Mouse (Mus musculus) heart, adult 2 months (tissue): ENCODE measurements at regions not wholly inside any gene's neighbourhood (a gene's known extent, or its start where the extent isn't known, plus 50 kb on each side); places are given as distances from the start of the nearest gene placed in this dataset.
A peak's percentile ranks its signal among the peaks of the same experiment; 100 is the strongest.

ENCODE experiments used
- DNase-seq, 2 experiments: peaks; one replicate each; pipeline ENCODE4 v3.0.0; 2021
- H3K27ac ChIP-seq: fragments of 200-600 bp; 2 replicates; pipeline ENCODE4 v1.8.1; 2022
- H3K27me3 ChIP-seq: fragments of 200-500 bp; 2 replicates; pipeline ENCODE4 v1.6.1; 2012; ENCODE audit warnings: mild to moderate bottlenecking, low read length, inconsistent platforms, mixed read lengths; ENCODE audit not compliant: control insufficient read depth, insufficient read depth
- H3K36me3 ChIP-seq: fragments of 200-500 bp; 2 replicates; pipeline ENCODE4 v1.6.1; 2012; ENCODE audit warnings: low read length, inconsistent platforms; ENCODE audit not compliant: control insufficient read depth, insufficient read depth
- H3K4me1 ChIP-seq: fragments of 200-500 bp; 2 replicates; pipeline ENCODE4 v1.6.1; 2011; ENCODE audit warnings: low read length; ENCODE audit not compliant: control insufficient read depth, insufficient read depth
- H3K4me3 ChIP-seq: fragments of 200-600 bp; 2 replicates; pipeline ENCODE4 v1.8.1; 2022
- H3K79me2 ChIP-seq: fragments of 200-500 bp; replicated peaks from 2 replicates; pipeline ENCODE4 v1.6.1; 2012; ENCODE audit warnings: mild to moderate bottlenecking, inconsistent platforms, low read length, moderate library complexity, mixed read lengths; ENCODE audit not compliant: control insufficient read depth, insufficient read depth
- H3K9ac ChIP-seq: fragments of 200-500 bp; 2 replicates; pipeline ENCODE4 v1.6.1; 2012; ENCODE audit warnings: low read depth, mild to moderate bottlenecking, control low read depth, inconsistent platforms, low read length, mixed read lengths
- CTCF ChIP-seq: fragments of 200-600 bp; IDR thresholded peaks from 2 replicates; pipeline ENCODE4 v1.8.1; 2022; ENCODE audit warnings: antibody characterized with exemption, mild to moderate bottlenecking, moderate library complexity
- EP300 ChIP-seq: fragments of 200-500 bp; IDR thresholded peaks from 2 replicates; pipeline ENCODE4 v1.6.1; 2011; ENCODE audit warnings: low read depth, low read length, control low read depth; ENCODE audit not compliant: insufficient read depth
- POLR2A ChIP-seq: fragments of 200-500 bp; IDR thresholded peaks from 2 replicates; pipeline ENCODE4 v1.6.1; 2011; ENCODE audit warnings: mild to moderate bottlenecking, low read depth, low read length, control low read depth; ENCODE audit not compliant: insufficient read depth
- WGBS: fragments of 180-500 bp; shearing (Covaris S2); methylation state at CpG from one replicate; pipeline ENCODE4 v1.1.7; 2018; 5-methylcytosine and 5-hydroxymethylcytosine counted together
- intact Hi-C: fragments of 180-260 bp; cut with DNase I; formaldehyde crosslinking; loops from one replicate; pipeline ENCODE4 v1.15.1; 2025

GRCm38 (mm10) chr2:142560896-142561500 lies 340.3 kb downstream of the Kif16b start:
- Histone ChIP-seq H3K27ac (no peak overlapping the region), H3K4me1 (no peaks in the 10 kb centered on the region), H3K79me2 (no peaks in the 10 kb centered on the region), H3K9ac (no peak overlapping the region), H3K36me3 (no peaks in the 10 kb centered on the region), H3K27me3 (no peaks in the 10 kb centered on the region), H3K4me3 (no peak overlapping the region)
- TF ChIP-seq POLR2A (no peak), EP300 (no peak), CTCF (no peak)
- WGBS, result 50% methylated on average over 4 of the region's 4 CpGs
- no peak for DNase-seq
- intact Hi-C loops, result no loop called here

- Histone ChIP-seq H3K9ac (no peak overlapping the region), H3K27me3 (no peaks in the 10 kb centered on the region), H3K79me2 (no peaks in the 10 kb centered on the region), H3K27ac (no peak overlapping the region), H3K4me1 (no peaks in the 10 kb centered on the region), H3K36me3 (no peaks in the 10 kb centered on the region), H3K4me3 (no peak overlapping the region)
- WGBS, result 89% methylated on average over 3 of the region's 3 CpGs
- intact Hi-C loops, result no loop called here
- no peak for DNase-seq
- TF ChIP-seq EP300, result no peak
- TF ChIP-seq CTCF, result no peak
- no peak for TF ChIP-seq POLR2A
Observed at GRCm38 (mm10) chr2:142560400-142560799, 340.9 kb downstream of the Kif16b start.

- no peaks in the 10 kb centered on the region for H3K79me2 ChIP-seq
- H3K36me3 ChIP-seq, result no peaks in the 10 kb centered on the region
- intact Hi-C loops, result no loop called here
- TF ChIP-seq CTCF (no peak), EP300 (no peak), POLR2A (no peak)
- no peaks in the 10 kb centered on the region for H3K27me3 ChIP-seq
- no peak overlapping the region for H3K9ac ChIP-seq
- DNase-seq, result no peak
- H3K27ac ChIP-seq, result no peak overlapping the region
- H3K4me1 ChIP-seq, result no peaks in the 10 kb centered on the region
- no peak overlapping the region for H3K4me3 ChIP-seq
Observed at GRCm38 (mm10) chr2:142559946-142560345, 341.4 kb downstream of the Kif16b start.

- DNase-seq, result peak in 1 of 2 experiments; percentile 11
- 52% methylated on average over 2 of the region's 2 CpGs for WGBS
Observed at GRCm38 (mm10) chr2:142554851-142555250, 346.5 kb downstream of the Kif16b start.

GRCm38 (mm10) chr2:142551690-142552089 lies 349.6 kb downstream of the Kif16b start:
- Histone ChIP-seq H3K36me3 (no peaks in the 10 kb centered on the region), H3K4me3 (no peak overlapping the region), H3K79me2 (no peaks in the 10 kb centered on the region), H3K4me1 (no peaks in the 10 kb centered on the region), H3K27me3 (no peaks in the 10 kb centered on the region), H3K27ac (no peak overlapping the region), H3K9ac (no peak overlapping the region)
- no peak for DNase-seq
- WGBS, result 78% methylated on average over 3 of the region's 3 CpGs
- no peak for TF ChIP-seq POLR2A
- intact Hi-C loops, result no loop called here

More at GRCm38 (mm10) chr2:142554851-142555250, 346.5 kb downstream of the Kif16b start:
- H3K4me3 ChIP-seq, result no peak overlapping the region
- H3K4me1 ChIP-seq, result no peaks in the 10 kb centered on the region
- H3K36me3 ChIP-seq, result no peaks in the 10 kb centered on the region
- intact Hi-C loops, result no loop called here
- H3K27ac ChIP-seq, result no peak overlapping the region
- no peaks in the 10 kb centered on the region for H3K79me2 ChIP-seq
- no peak overlapping the region for H3K9ac ChIP-seq
- no peaks in the 10 kb centered on the region for H3K27me3 ChIP-seq
- TF ChIP-seq POLR2A (no peak), CTCF (peak; percentile 40), EP300 (no peak)

- TF ChIP-seq POLR2A, result no peak
- TF ChIP-seq CTCF, result no peak
- no peak for TF ChIP-seq EP300
- intact Hi-C loops, result no loop called here
- no peaks in the 10 kb centered on the region for H3K4me1 ChIP-seq
- 78% methylated on average over 4 of the region's 4 CpGs for WGBS
- no peak overlapping the region for H3K9ac ChIP-seq
- H3K27me3 ChIP-seq, result no peaks in the 10 kb centered on the region
- no peak overlapping the region for H3K27ac ChIP-seq
- H3K79me2 ChIP-seq, result no peaks in the 10 kb centered on the region
- no peak for DNase-seq
- no peak overlapping the region for H3K4me3 ChIP-seq
- H3K36me3 ChIP-seq, result no peaks in the 10 kb centered on the region
Observed at GRCm38 (mm10) chr2:142548766-142549165, 352.6 kb downstream of the Kif16b start.
